Mouse (Mus musculus) liver, embryonic 12.5 days (tissue): Measurements from ENCODE around the gene Vtcn1. TPM values are rescaled to one million over a fixed set of nuclear protein-coding genes. Genes with fewer than 3 reads are reported as not detected.

ENCODE experiments used
- ATAC-seq: fragments of 200-750 bp; cut with Nextera tagmentation; 2 replicates; pipeline ENCODE4 v1.8.0; 2017; ENCODE audit warnings: moderate number of reproducible peaks, mild to moderate bottlenecking, moderate library complexity
- H3K27ac ChIP-seq: fragments of 300-500 bp; sonication (generic); 2 replicates; pipeline ENCODE4 v1.5.1; 2016; ENCODE audit warnings: mild to moderate bottlenecking
- H3K27me3 ChIP-seq: fragments of 300-500 bp; sonication (generic); replicated peaks from 2 replicates; pipeline ENCODE4 v1.6.1; 2016; ENCODE audit warnings: mild to moderate bottlenecking, moderate library complexity
- H3K36me3 ChIP-seq: fragments of 300-500 bp; sonication (generic); 2 replicates; pipeline ENCODE4 v1.6.1; 2016; ENCODE audit warnings: mild to moderate bottlenecking, moderate library complexity
- H3K4me1 ChIP-seq: fragments of 300-500 bp; sonication (generic); 2 replicates; pipeline ENCODE4 v1.6.1; 2016
- H3K4me2 ChIP-seq: fragments of 300-500 bp; sonication (generic); 2 replicates; pipeline ENCODE4 v1.6.1; 2016; ENCODE audit warnings: mild to moderate bottlenecking, moderate library complexity
- H3K4me3 ChIP-seq: fragments of 300-500 bp; sonication (generic); 2 replicates; pipeline ENCODE4 v1.5.1; 2016; ENCODE audit warnings: mild to moderate bottlenecking, moderate library complexity
- H3K9ac ChIP-seq: fragments of 300-500 bp; sonication (generic); 2 replicates; pipeline ENCODE4 v1.6.1; 2016; ENCODE audit warnings: mild to moderate bottlenecking, moderate library complexity
- H3K9me3 ChIP-seq: fragments of 300-500 bp; sonication (generic); replicated peaks from 2 replicates; pipeline ENCODE4 v1.6.1; 2016; ENCODE audit warnings: mild to moderate bottlenecking, moderate library complexity
- WGBS: fragments of 180-500 bp; shearing (Covaris S2); methylation state at CpG from one replicate; pipeline ENCODE4 v1.1.7; 2016; ENCODE audit not compliant: insufficient replicate concordance; 5-methylcytosine and 5-hydroxymethylcytosine counted together
- polyA plus RNA-seq: library from polyadenylated mRNA; unstranded; fragments of >200 nt; fragmentation: Nextera tagmentation; extraction: Ambion mirVana; gene quantifications from 2 replicates; pipeline ENCODE4 v1.2.1, GENCODE M21; 2016

The Vtcn1 gene
- polyA plus RNA-seq, result not detected in 2 replicates

- ATAC-seq, result no peak
- Histone ChIP-seq H3K4me2 (no peak within 1 kb of the TSS), H3K36me3 (no peaks in the 10 kb centered on the region), H3K27ac (no peak within 1 kb of the TSS), H3K9me3 (no peaks in the 10 kb centered on the region), H3K27me3 (peaks cover 14% of the 10 kb centered on the region; the same call in 1 of the 2 replicates), H3K4me1 (0 out of 2 replicates have a peak, but pooled peaks cover 4% of the 10 kb centered on the region), H3K4me3 (no peak within 1 kb of the TSS), H3K9ac (no peak within 1 kb of the TSS)
- 36% methylated on average over 6 of the region's 6 CpGs for WGBS
These were observed at the start of gene Vtcn1 for GRCm38 (mm10) chr3:100825225-100825965. Gene Vtcn1 (plus strand): TSS chr3:100825459.

- no peak overlapping the region for H3K9ac ChIP-seq
- no peaks in the 10 kb centered on the region for H3K27me3 ChIP-seq
- no peaks in the 10 kb centered on the region for H3K4me1 ChIP-seq
- H3K4me2 ChIP-seq, result no peak overlapping the region
- no peak overlapping the region for H3K4me3 ChIP-seq
- ATAC-seq, result no peak
- no peak overlapping the region for H3K27ac ChIP-seq
- no peaks in the 10 kb centered on the region for H3K36me3 ChIP-seq
- no peaks in the 10 kb centered on the region for H3K9me3 ChIP-seq
- WGBS, result 76% methylated on average over 6 of the region's 6 CpGs
These were observed 48.3 kb upstream of the Vtcn1 start for GRCm38 (mm10) chr3:100776967-100777366.

GRCm38 (mm10) chr3:100777568-100777967, 47.7 kb upstream of the Vtcn1 start:
- Histone ChIP-seq H3K9me3 (no peaks in the 10 kb centered on the region), H3K4me1 (no peaks in the 10 kb centered on the region), H3K9ac (no peak overlapping the region), H3K4me3 (no peak overlapping the region), H3K27me3 (no peaks in the 10 kb centered on the region), H3K36me3 (no peaks in the 10 kb centered on the region), H3K27ac (no peak overlapping the region), H3K4me2 (no peak overlapping the region)
- 69% methylated on average over 4 of the region's 4 CpGs for WGBS
- no peak for ATAC-seq

GRCm38 (mm10) chr3:100786076-100786475, 39.2 kb upstream of the Vtcn1 start:
- no peaks in the 10 kb centered on the region for H3K9me3 ChIP-seq
- no peak for ATAC-seq
- WGBS, result 16% methylated on average over 2 of the region's 2 CpGs
- H3K9ac ChIP-seq, result no peak overlapping the region
- no peaks in the 10 kb centered on the region for H3K4me1 ChIP-seq
- no peaks in the 10 kb centered on the region for H3K27me3 ChIP-seq
- H3K4me2 ChIP-seq, result no peak overlapping the region
- no peak overlapping the region for H3K4me3 ChIP-seq
- H3K27ac ChIP-seq, result no peak overlapping the region
- H3K36me3 ChIP-seq, result no peaks in the 10 kb centered on the region

GRCm38 (mm10) chr3:100791670-100792069, 33.6 kb upstream of the Vtcn1 start:
- H3K27ac ChIP-seq, result no peak overlapping the region
- no peak overlapping the region for H3K4me2 ChIP-seq
- H3K36me3 ChIP-seq, result no peaks in the 10 kb centered on the region
- H3K9me3 ChIP-seq, result no peaks in the 10 kb centered on the region
- H3K9ac ChIP-seq, result no peak overlapping the region
- WGBS, result 31% methylated on average over 3 of the region's 3 CpGs
- no peaks in the 10 kb centered on the region for H3K4me1 ChIP-seq
- H3K27me3 ChIP-seq, result no peaks in the 10 kb centered on the region
- ATAC-seq, result no peak
- H3K4me3 ChIP-seq, result no peak overlapping the region

- 17% methylated on average over 2 of the region's 2 CpGs for WGBS
- Histone ChIP-seq H3K36me3 (no peaks in the 10 kb centered on the region), H3K27ac (no peak overlapping the region), H3K4me2 (no peak overlapping the region), H3K4me1 (no peaks in the 10 kb centered on the region), H3K4me3 (no peak overlapping the region), H3K27me3 (no peaks in the 10 kb centered on the region), H3K9me3 (no peaks in the 10 kb centered on the region), H3K9ac (no peak overlapping the region)
- no peak for ATAC-seq
These were observed 31.9 kb upstream of the Vtcn1 start for GRCm38 (mm10) chr3:100793345-100793744.

GRCm38 (mm10) chr3:100796571-100796970, 28.7 kb upstream of the Vtcn1 start:
- ATAC-seq, result no peak
- no peak overlapping the region for H3K27ac ChIP-seq
- H3K4me2 ChIP-seq, result no peak overlapping the region
- no peaks in the 10 kb centered on the region for H3K27me3 ChIP-seq
- H3K4me3 ChIP-seq, result no peak overlapping the region
- H3K9ac ChIP-seq, result no peak overlapping the region
- H3K36me3 ChIP-seq, result no peaks in the 10 kb centered on the region
- WGBS, result 76% methylated on average over 4 of the region's 4 CpGs
- H3K9me3 ChIP-seq, result no peaks in the 10 kb centered on the region
- no peaks in the 10 kb centered on the region for H3K4me1 ChIP-seq

GRCm38 (mm10) chr3:100797166-100798145, 27.8 kb upstream of the Vtcn1 start:
- Histone ChIP-seq H3K9ac (no peak overlapping the region), H3K9me3 (no peaks in the 10 kb centered on the region), H3K4me1 (no peaks in the 10 kb centered on the region), H3K36me3 (no peaks in the 10 kb centered on the region), H3K4me3 (no peak overlapping the region), H3K27me3 (no peaks in the 10 kb centered on the region), H3K27ac (no peak overlapping the region), H3K4me2 (no peak overlapping the region)
- 67% methylated on average over 6 of the region's 6 CpGs for WGBS
- ATAC-seq, result no peak

- no peak for ATAC-seq
- Histone ChIP-seq H3K4me3 (no peak overlapping the region), H3K4me2 (no peak overlapping the region), H3K9me3 (no peaks in the 10 kb centered on the region), H3K27ac (no peak overlapping the region), H3K27me3 (no peaks in the 10 kb centered on the region), H3K36me3 (no peaks in the 10 kb centered on the region), H3K4me1 (no peaks in the 10 kb centered on the region), H3K9ac (no peak overlapping the region)
- WGBS, result 81% methylated on average over 3 of the region's 3 CpGs
These were observed 26.3 kb upstream of the Vtcn1 start for GRCm38 (mm10) chr3:100798872-100799422.

GRCm38 (mm10) chr3:100804975-100805374, 20.3 kb upstream of the Vtcn1 start:
- no peak overlapping the region for H3K4me2 ChIP-seq
- WGBS, result 64% methylated on average over 1 of the region's 1 CpGs

GRCm38 (mm10) chr3:100805925-100806324, 19.3 kb upstream of the Vtcn1 start:
- no peak overlapping the region for H3K9ac ChIP-seq
- H3K4me1 ChIP-seq, result no peaks in the 10 kb centered on the region
- H3K9me3 ChIP-seq, result no peaks in the 10 kb centered on the region
- H3K36me3 ChIP-seq, result no peaks in the 10 kb centered on the region
- 68% methylated on average over 6 of the region's 6 CpGs for WGBS
- no peak overlapping the region for H3K4me3 ChIP-seq
- no peaks in the 10 kb centered on the region for H3K27me3 ChIP-seq
- H3K4me2 ChIP-seq, result no peak overlapping the region
- no peak overlapping the region for H3K27ac ChIP-seq
- ATAC-seq, result no peak

More at GRCm38 (mm10) chr3:100804975-100805374, 20.3 kb upstream of the Vtcn1 start:
- Histone ChIP-seq H3K9ac (no peak overlapping the region), H3K4me3 (no peak overlapping the region), H3K36me3 (no peaks in the 10 kb centered on the region), H3K9me3 (no peaks in the 10 kb centered on the region), H3K27me3 (no peaks in the 10 kb centered on the region), H3K4me1 (no peaks in the 10 kb centered on the region), H3K27ac (no peak overlapping the region)
- no peak for ATAC-seq

GRCm38 (mm10) chr3:100810461-100810860, 14.8 kb upstream of the Vtcn1 start:
- Histone ChIP-seq H3K9ac (no peak overlapping the region), H3K27ac (no peak overlapping the region), H3K4me3 (no peak overlapping the region), H3K4me2 (no peak overlapping the region), H3K9me3 (no peaks in the 10 kb centered on the region), H3K4me1 (0 out of 2 replicates have a peak, but pooled peaks cover 3% of the 10 kb centered on the region), H3K36me3 (no peaks in the 10 kb centered on the region), H3K27me3 (no peaks in the 10 kb centered on the region)
- WGBS, result 74% methylated on average over 2 of the region's 2 CpGs
- ATAC-seq, result no peak
